Mouse (Mus musculus) stomach, embryonic 15.5 days (tissue): Measurements from ENCODE around the gene Cxcr1. TPM values are rescaled to one million over a fixed set of nuclear protein-coding genes. Genes with fewer than 3 reads are reported as not detected.

ENCODE experiments used
- ATAC-seq: fragments of 200-750 bp; cut with Nextera tagmentation; 2 replicates; pipeline ENCODE4 v1.8.0; 2017; ENCODE audit warnings: low read depth, moderate number of reproducible peaks, moderate TSS enrichment; ENCODE audit not compliant: insufficient read depth, low FRiP score
- H3K27ac ChIP-seq: fragments of 300-500 bp; sonication (generic); 2 replicates; pipeline ENCODE4 v1.5.1; 2015; ENCODE audit warnings: mild to moderate bottlenecking, inconsistent platforms
- H3K27me3 ChIP-seq: fragments of 300-500 bp; sonication (generic); replicated peaks from 2 replicates; pipeline ENCODE4 v1.6.1; 2015; ENCODE audit warnings: inconsistent platforms
- H3K36me3 ChIP-seq: fragments of 300-500 bp; sonication (generic); 2 replicates; pipeline ENCODE4 v1.6.1; 2015; ENCODE audit warnings: inconsistent platforms
- H3K4me1 ChIP-seq: fragments of 300-500 bp; sonication (generic); 2 replicates; pipeline ENCODE4 v1.6.1; 2015; ENCODE audit warnings: inconsistent platforms
- H3K4me2 ChIP-seq: fragments of 300-500 bp; sonication (generic); 2 replicates; pipeline ENCODE4 v1.6.1; 2015; ENCODE audit warnings: mild to moderate bottlenecking, inconsistent platforms
- H3K4me3 ChIP-seq: fragments of 300-500 bp; sonication (generic); replicated peaks from 2 replicates; pipeline ENCODE4 v1.5.1; 2015; ENCODE audit warnings: inconsistent platforms
- H3K9ac ChIP-seq: fragments of 300-500 bp; sonication (generic); 2 replicates; pipeline ENCODE4 v1.6.1; 2015; ENCODE audit warnings: inconsistent platforms
- H3K9me3 ChIP-seq: fragments of 300-500 bp; sonication (generic); 2 replicates; pipeline ENCODE4 v1.6.1; 2016; ENCODE audit warnings: inconsistent platforms
- WGBS: fragments of 180-500 bp; shearing (Covaris S2); methylation state at CpG from one replicate; pipeline ENCODE4 v1.1.7; 2015; 5-methylcytosine and 5-hydroxymethylcytosine counted together
- polyA plus RNA-seq: library from polyadenylated mRNA; unstranded; fragments of >200 nt; fragmentation: Nextera tagmentation; extraction: Ambion mirVana; gene quantifications from 2 replicates; pipeline ENCODE4 v1.2.1, GENCODE M21; 2015

Cxcr1 gene
- polyA plus RNA-seq, 1 experiment from 2014 or later = not detected

- 88% methylated on average over 7 of the region's 7 CpGs for whole genome bisulfite sequencing
- Histone ChIP-seq H3K36me3 (no peaks in the 10 kb centered on the region), H3K4me1 (no peaks in the 10 kb centered on the region), H3K27me3 (no peaks in the 10 kb centered on the region), H3K4me3 (no peak overlapping the region), H3K27ac (no peak overlapping the region), H3K4me2 (no peak overlapping the region), H3K9ac (no peak overlapping the region), H3K9me3 (no peaks in the 10 kb centered on the region)
- ATAC-seq = no peak
Measured at GRCm38 (mm10) chr1:74219922-74220321, 25.5 kb upstream of the Cxcr1 start.

GRCm38 (mm10) chr1:74208941-74209340 lies 14.5 kb upstream of the Cxcr1 start:
- Histone ChIP-seq H3K9me3 (no peaks in the 10 kb centered on the region), H3K9ac (no peak overlapping the region), H3K27ac (no peak overlapping the region), H3K27me3 (no peaks in the 10 kb centered on the region), H3K4me3 (no peak overlapping the region), H3K4me1 (no peaks in the 10 kb centered on the region), H3K4me2 (no peak overlapping the region), H3K36me3 (no peaks in the 10 kb centered on the region)
- no peak for ATAC-seq
- WGBS = 87% methylated on average over 8 of the region's 8 CpGs

GRCm38 (mm10) chr1:74207906-74208305 lies 13.5 kb upstream of the Cxcr1 start:
- no peak overlapping the region for H3K27ac ChIP-seq
- H3K9ac ChIP-seq = no peak overlapping the region
- 55% methylated on average over 9 of the region's 9 CpGs for WGBS
- H3K4me1 ChIP-seq = no peaks in the 10 kb centered on the region
- H3K36me3 ChIP-seq = no peaks in the 10 kb centered on the region
- no peak overlapping the region for H3K4me3 ChIP-seq
- no peaks in the 10 kb centered on the region for H3K27me3 ChIP-seq
- 0 out of 2 replicates have a peak, but pooled peaks have one; percentile 18 for ATAC-seq
- H3K4me2 ChIP-seq = no peak overlapping the region
- H3K9me3 ChIP-seq = no peaks in the 10 kb centered on the region

- no peaks in the 10 kb centered on the region for H3K9me3 ChIP-seq
- no peaks in the 10 kb centered on the region for H3K27me3 ChIP-seq
- no peak overlapping the region for H3K9ac ChIP-seq
- H3K36me3 ChIP-seq = no peaks in the 10 kb centered on the region
- no peak overlapping the region for H3K27ac ChIP-seq
- no peak overlapping the region for H3K4me3 ChIP-seq
- H3K4me1 ChIP-seq = no peaks in the 10 kb centered on the region
- WGBS = 76% methylated on average over 8 of the region's 8 CpGs
- H3K4me2 ChIP-seq = no peak overlapping the region
- no peak for ATAC-seq
Measured at GRCm38 (mm10) chr1:74206642-74207041, 12.2 kb upstream of the Cxcr1 start.

- Histone ChIP-seq H3K9me3 (no peaks in the 10 kb centered on the region), H3K4me1 (no peaks in the 10 kb centered on the region), H3K4me2 (no peak overlapping the region), H3K27ac (no peak overlapping the region), H3K4me3 (no peak overlapping the region), H3K36me3 (no peaks in the 10 kb centered on the region), H3K27me3 (no peaks in the 10 kb centered on the region), H3K9ac (no peak overlapping the region)
- no peak for ATAC-seq
- WGBS = 54% methylated on average over 7 of the region's 7 CpGs
Measured at GRCm38 (mm10) chr1:74205881-74206280, 11.4 kb upstream of the Cxcr1 start.

GRCm38 (mm10) chr1:74203457-74203856 lies 9.0 kb upstream of the Cxcr1 start:
- no peak overlapping the region for H3K9ac ChIP-seq
- H3K4me3 ChIP-seq = no peak overlapping the region
- no peak overlapping the region for H3K27ac ChIP-seq
- H3K4me2 ChIP-seq = no peak overlapping the region
- no peak for ATAC-seq
- no peaks in the 10 kb centered on the region for H3K36me3 ChIP-seq
- H3K4me1 ChIP-seq = 0 out of 2 replicates have a peak, but pooled peaks cover 6% of the 10 kb centered on the region
- no peaks in the 10 kb centered on the region for H3K27me3 ChIP-seq
- WGBS = 57% methylated on average over 5 of the region's 5 CpGs
- H3K9me3 ChIP-seq = no peaks in the 10 kb centered on the region

GRCm38 (mm10) chr1:74201048-74201844 lies 6.8 kb upstream of the Cxcr1 start:
- Histone ChIP-seq H3K4me1 (0 out of 2 replicates have a peak, but pooled peaks cover 10% of the 10 kb centered on the region), H3K36me3 (no peaks in the 10 kb centered on the region), H3K27ac (no peak overlapping the region), H3K9ac (no peak overlapping the region), H3K4me3 (no peak overlapping the region), H3K4me2 (no peak overlapping the region), H3K27me3 (no peaks in the 10 kb centered on the region), H3K9me3 (no peaks in the 10 kb centered on the region)
- WGBS = 78% methylated on average over 7 of the region's 7 CpGs
- ATAC-seq = no peak

GRCm38 (mm10) chr1:74199046-74199445 lies 4.6 kb upstream of the Cxcr1 start:
- WGBS = 71% methylated on average over 8 of the region's 8 CpGs
- Histone ChIP-seq H3K4me2 (no peak overlapping the region), H3K4me1 (0 out of 2 replicates have a peak, but pooled peaks cover 10% of the 10 kb centered on the region), H3K27ac (no peak overlapping the region), H3K9me3 (no peaks in the 10 kb centered on the region), H3K27me3 (no peaks in the 10 kb centered on the region), H3K4me3 (no peak overlapping the region), H3K36me3 (no peaks in the 10 kb centered on the region), H3K9ac (no peak overlapping the region)
- ATAC-seq = no peak

GRCm38 (mm10) chr1:74197726-74198470 lies 3.5 kb upstream of the Cxcr1 start:
- ATAC-seq = no peak
- H3K4me1 ChIP-seq = 0 out of 2 replicates have a peak, but pooled peaks cover 10% of the 10 kb centered on the region
- H3K27me3 ChIP-seq = no peaks in the 10 kb centered on the region
- no peak overlapping the region for H3K4me3 ChIP-seq
- no peaks in the 10 kb centered on the region for H3K9me3 ChIP-seq
- H3K36me3 ChIP-seq = no peaks in the 10 kb centered on the region
- no peak overlapping the region for H3K4me2 ChIP-seq
- 82% methylated on average over 12 of the region's 12 CpGs for WGBS
- no peak overlapping the region for H3K27ac ChIP-seq
- no peak overlapping the region for H3K9ac ChIP-seq

- no peak overlapping the region for H3K4me2 ChIP-seq
- H3K27ac ChIP-seq = no peak overlapping the region
- WGBS = 76% methylated on average over 17 of the region's 17 CpGs
- no peak overlapping the region for H3K9ac ChIP-seq
- H3K4me1 ChIP-seq = 0 out of 2 replicates have a peak, but pooled peaks cover 10% of the 10 kb centered on the region
- ATAC-seq = peak; percentile 40
- H3K27me3 ChIP-seq = no peaks in the 10 kb centered on the region
- no peaks in the 10 kb centered on the region for H3K9me3 ChIP-seq
- no peak overlapping the region for H3K4me3 ChIP-seq
- no peaks in the 10 kb centered on the region for H3K36me3 ChIP-seq
Measured at GRCm38 (mm10) chr1:74196621-74197419, 2.4 kb upstream of the Cxcr1 start.

- Histone ChIP-seq H3K4me2 (no peak overlapping the region), H3K27me3 (no peaks in the 10 kb centered on the region), H3K36me3 (no peaks in the 10 kb centered on the region), H3K4me1 (0 out of 2 replicates have a peak, but pooled peaks cover 10% of the 10 kb centered on the region), H3K9me3 (no peaks in the 10 kb centered on the region), H3K4me3 (no peak overlapping the region), H3K27ac (no peak overlapping the region), H3K9ac (no peak overlapping the region)
- WGBS = 45% methylated on average over 7 of the region's 7 CpGs
- ATAC-seq = no peak
Measured at GRCm38 (mm10) chr1:74195961-74196360, 1.5 kb upstream of the Cxcr1 start.
